Mouse (Mus musculus) E14TG2a.4 (cell line): ENCODE results near the gene Stac2.

Experiments
- CTCF ChIP-seq: conservative IDR thresholded peaks from 2 replicates; pipeline ENCODE4 v1.5.1; 2014; ENCODE audit warnings: low read length
- NANOG ChIP-seq: IDR thresholded peaks from 2 replicates; pipeline ENCODE4 v1.6.1; 2014; ENCODE audit warnings: borderline replicate concordance, low read length, mixed read lengths
- POU5F1 ChIP-seq: IDR thresholded peaks from 2 replicates; pipeline ENCODE4 v1.6.1; 2014; ENCODE audit warnings: low read length, borderline replicate concordance

DNA sequence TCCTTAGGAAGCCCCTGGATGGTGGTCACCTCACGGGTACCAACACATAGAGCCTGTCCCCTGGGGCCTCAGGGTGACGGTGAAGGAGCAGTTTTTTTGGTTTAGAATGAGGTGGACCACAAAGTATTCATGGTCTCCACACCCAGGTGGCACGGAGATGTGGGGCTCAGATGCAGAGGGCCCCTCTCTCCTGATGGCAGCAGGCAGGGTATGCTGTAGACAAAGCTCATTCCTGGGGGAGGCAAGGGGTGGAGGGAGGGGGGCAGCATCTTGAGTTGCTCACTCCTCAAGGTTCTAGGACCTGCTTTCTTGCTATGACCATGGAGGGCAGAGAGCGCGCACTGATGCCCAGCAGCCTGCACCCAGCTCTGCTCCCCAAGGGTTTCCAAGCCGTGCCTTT, 51.3 kb downstream of the Stac2 start:
- TF ChIP-seq NANOG (no peak), CTCF (no peak), POU5F1 (no peak)
